Mouse (Mus musculus): ENCODE results near the gene Dbp. TPM values are rescaled to one million over a fixed set of nuclear protein-coding genes. Genes with fewer than 3 reads are reported as not detected.

The Dbp gene
- polyA plus RNA-seq, 1 experiment: 31.5 TPM

GRCm38 (mm10) chr7:45683396-45684050 lies 21.4 kb upstream of the Dbp start, which contains the start of gene Ntn5:
TSS of gene Ntn5 (plus strand) at chr7:45684022.
- Histone ChIP-seq H3K27ac (replicated peaks; ENCODE audit: low read depth, low read length) (no peak within 1 kb of the TSS), H3K4me1 (ENCODE audit: control insufficient read depth, insufficient read depth, insufficient read length, low read length) (peaks cover 24% of the 10 kb centered on the region), H3K4me3 (ENCODE audit: insufficient read depth, low read depth, low read length) (no peak within 1 kb of the TSS)

GRCm38 (mm10) chr7:45685811-45686210 lies 19.1 kb upstream of the Dbp start:
- Histone ChIP-seq H3K4me3 (ENCODE audit: insufficient read depth, low read depth, low read length) (no peak overlapping the region), H3K4me1 (ENCODE audit: control insufficient read depth, insufficient read depth, insufficient read length, low read length) (peaks cover 12% of the 10 kb centered on the region), H3K27ac (replicated peaks; ENCODE audit: low read depth, low read length) (no peak overlapping the region)

- Histone ChIP-seq H3K4me1 (ENCODE audit: control insufficient read depth, insufficient read depth, insufficient read length, low read length) (peaks cover 5% of the 10 kb centered on the region; the same call in 1 of the 2 replicates), H3K27ac (replicated peaks; ENCODE audit: low read depth, low read length) (no peak overlapping the region), H3K4me3 (ENCODE audit: insufficient read depth, low read depth, low read length) (no peak overlapping the region)
These were observed 18.0 kb upstream of the Dbp start for GRCm38 (mm10) chr7:45686841-45687240.

GRCm38 (mm10) chr7:45689099-45689498 lies 15.8 kb upstream of the Dbp start:
- H3K4me1 ChIP-seq (ENCODE audit: control insufficient read depth, insufficient read depth, insufficient read length, low read length): no peaks in the 10 kb centered on the region
- H3K4me3 ChIP-seq (ENCODE audit: insufficient read depth, low read depth, low read length): no peak overlapping the region
- no peak overlapping the region for H3K27ac ChIP-seq (replicated peaks; ENCODE audit: low read depth, low read length)

GRCm38 (mm10) chr7:45689800-45690199 lies 15.1 kb upstream of the Dbp start:
- no peak overlapping the region for H3K27ac ChIP-seq (replicated peaks; ENCODE audit: low read depth, low read length)
- H3K4me1 ChIP-seq (ENCODE audit: control insufficient read depth, insufficient read depth, insufficient read length, low read length): no peaks in the 10 kb centered on the region
- no peak overlapping the region for H3K4me3 ChIP-seq (ENCODE audit: insufficient read depth, low read depth, low read length)

GRCm38 (mm10) chr7:45692364-45692763 lies 12.5 kb upstream of the Dbp start:
- no peaks in the 10 kb centered on the region for H3K4me1 ChIP-seq (ENCODE audit: control insufficient read depth, insufficient read depth, insufficient read length, low read length)
- no peak overlapping the region for H3K27ac ChIP-seq (replicated peaks; ENCODE audit: low read depth, low read length)
- no peak overlapping the region for H3K4me3 ChIP-seq (ENCODE audit: insufficient read depth, low read depth, low read length)

GRCm38 (mm10) chr7:45693921-45694591 lies 10.8 kb upstream of the Dbp start, which contains the start of gene Sec1:
TSS of gene Sec1 (minus strand) at chr7:45694402.
- H3K27ac ChIP-seq (replicated peaks; ENCODE audit: low read depth, low read length): no peak within 1 kb of the TSS
- H3K4me3 ChIP-seq (ENCODE audit: insufficient read depth, low read depth, low read length): no peak within 1 kb of the TSS
- no peaks in the 10 kb centered on the region for H3K4me1 ChIP-seq (ENCODE audit: control insufficient read depth, insufficient read depth, insufficient read length, low read length)

GRCm38 (mm10) chr7:45695098-45695497 lies 9.8 kb upstream of the Dbp start:
- no peak overlapping the region for H3K4me3 ChIP-seq (ENCODE audit: insufficient read depth, low read depth, low read length)
- no peaks in the 10 kb centered on the region for H3K4me1 ChIP-seq (ENCODE audit: control insufficient read depth, insufficient read depth, insufficient read length, low read length)
- H3K27ac ChIP-seq (replicated peaks; ENCODE audit: low read depth, low read length): no peak overlapping the region

- Histone ChIP-seq H3K27ac (replicated peaks; ENCODE audit: low read depth, low read length) (no peak overlapping the region), H3K4me3 (ENCODE audit: insufficient read depth, low read depth, low read length) (no peak overlapping the region), H3K4me1 (ENCODE audit: control insufficient read depth, insufficient read depth, insufficient read length, low read length) (no peaks in the 10 kb centered on the region)
These were observed 7.0 kb upstream of the Dbp start for GRCm38 (mm10) chr7:45697894-45698293.

- Histone ChIP-seq H3K4me3 (ENCODE audit: insufficient read depth, low read depth, low read length) (peak within 1 kb of the TSS; percentile 44), H3K4me1 (ENCODE audit: control insufficient read depth, insufficient read depth, insufficient read length, low read length) (0 out of 2 replicates have a peak, but pooled peaks cover 2% of the 10 kb centered on the region), H3K27ac (replicated peaks; ENCODE audit: low read depth, low read length) (no peak within 1 kb of the TSS)
These were observed 5.3 kb upstream of the Dbp start, which contains the start of gene Car11 for GRCm38 (mm10) chr7:45699523-45700141. TSS of gene Car11 (plus strand) at chr7:45699843.

- Histone ChIP-seq H3K4me1 (ENCODE audit: control insufficient read depth, insufficient read depth, insufficient read length, low read length) (0 out of 2 replicates have a peak, but pooled peaks cover 2% of the 10 kb centered on the region), H3K4me3 (ENCODE audit: insufficient read depth, low read depth, low read length) (peak overlapping the region; percentile 44), H3K27ac (replicated peaks; ENCODE audit: low read depth, low read length) (no peak overlapping the region)
These were observed 4.4 kb upstream of the Dbp start for GRCm38 (mm10) chr7:45700301-45701015.

GRCm38 (mm10) chr7:45701072-45701471 lies 3.8 kb upstream of the Dbp start:
- Histone ChIP-seq H3K4me1 (ENCODE audit: control insufficient read depth, insufficient read depth, insufficient read length, low read length) (0 out of 2 replicates have a peak, but pooled peaks cover 2% of the 10 kb centered on the region), H3K27ac (replicated peaks; ENCODE audit: low read depth, low read length) (peak overlapping the region; percentile 24; the same call in 1 of the 2 replicates), H3K4me3 (ENCODE audit: insufficient read depth, low read depth, low read length) (peak overlapping the region; percentile 44)

- Histone ChIP-seq H3K27ac (replicated peaks; ENCODE audit: low read depth, low read length) (no peak overlapping the region), H3K4me3 (ENCODE audit: insufficient read depth, low read depth, low read length) (peak overlapping the region; percentile 44; the same call in 1 of the 2 replicates), H3K4me1 (ENCODE audit: control insufficient read depth, insufficient read depth, insufficient read length, low read length) (0 out of 2 replicates have a peak, but pooled peaks cover 2% of the 10 kb centered on the region)
These were observed 3.3 kb upstream of the Dbp start for GRCm38 (mm10) chr7:45701607-45702006.

GRCm38 (mm10) chr7:45702316-45702715 lies 2.6 kb upstream of the Dbp start:
- Histone ChIP-seq H3K4me3 (ENCODE audit: insufficient read depth, low read depth, low read length) (no peak overlapping the region), H3K4me1 (ENCODE audit: control insufficient read depth, insufficient read depth, insufficient read length, low read length) (0 out of 2 replicates have a peak, but pooled peaks cover 2% of the 10 kb centered on the region), H3K27ac (replicated peaks; ENCODE audit: low read depth, low read length) (no peak overlapping the region)

Data from brown adipose tissue, adult 24 weeks (tissue).